8 mouse cellular contexts compared by ENCODE assay signal in genomic region chr13:20299424-20299823, GRCm38 (mm10).
DNase-seq lines count a peak whose midpoint lies in the region; ATAC-seq and TF ChIP-seq lines count a peak whose summit lies in the region.

No protein-coding gene starts in this region.

- no peaks in the 10 kb centered on the region for H3K36me3 ChIP-seq in forebrain, embryonic 11.5 days (ENCODE audit: control insufficient read depth, insufficient read depth, low read length)
- H3K36me3 ChIP-seq in forebrain, embryonic 10.5 days (replicated peaks) = no peaks in the 10 kb centered on the region
- no peaks in the 10 kb centered on the region for H3K36me3 ChIP-seq in thymus, adult 2 months (ENCODE audit: control insufficient read depth, insufficient read depth, low read length)
- no peaks in the 10 kb centered on the region for H3K36me3 ChIP-seq in forebrain, embryonic 15.5 days

- no peaks in the 10 kb centered on the region for H3K4me1 ChIP-seq in forebrain, embryonic 11.5 days (replicated peaks; ENCODE audit: control insufficient read depth, insufficient read depth, low read length)
- H3K4me1 ChIP-seq in forebrain, embryonic 10.5 days = no peaks in the 10 kb centered on the region
- H3K4me1 ChIP-seq in thymus, adult 2 months (replicated peaks; ENCODE audit: control insufficient read depth, insufficient read depth, low read length) = no peaks in the 10 kb centered on the region
- no peaks in the 10 kb centered on the region for H3K4me1 ChIP-seq in forebrain, embryonic 15.5 days

- 0 out of 2 replicates have a peak, but pooled peaks have one; percentile 53 for ATAC-seq in forebrain, embryonic 11.5 days (replicated peaks; ENCODE audit: low FRiP score)
- peak; percentile 73 for ATAC-seq in forebrain, embryonic 15.5 days (replicated peaks)

- H3K9ac ChIP-seq in forebrain, embryonic 11.5 days (ENCODE audit: low read length) = no peak overlapping the region
- H3K9ac ChIP-seq in forebrain, embryonic 15.5 days (replicated peaks) = no peak overlapping the region

- no peaks in the 10 kb centered on the region for H3K9me3 ChIP-seq in forebrain, embryonic 11.5 days (ENCODE audit: control insufficient read depth, low read length)
- H3K9me3 ChIP-seq in forebrain, embryonic 10.5 days = no peaks in the 10 kb centered on the region
- H3K9me3 ChIP-seq in forebrain, embryonic 15.5 days = no peaks in the 10 kb centered on the region

- TF ChIP-seq POLR2A in thymus, adult 2 months (IDR thresholded peaks at IDR 0.05; ENCODE audit: control insufficient read depth, extremely low read depth, insufficient read depth, low read length, poor library complexity) = no peak

- DNase-seq in forebrain, embryonic 11.5 days (ENCODE audit: low spot score) = no peak
- no peak for DNase-seq in forebrain, embryonic 10.5 days (ENCODE audit: extremely low spot score, low spot score)
- DNase-seq in thymus, adult 2 months = peak; percentile 10
- DNase-seq in thymus, postnatal 36 days = no peak
- peak; percentile 33 for DNase-seq in left cerebral cortex, postnatal 4 days
- peak; percentile 17 for DNase-seq in retina, postnatal 7 days (ENCODE audit: low read depth, low spot score)
- no peak for DNase-seq in urinary bladder, adult 18-20 months (ENCODE audit: low spot score in 2 of 2)

- intact Hi-C loops in left cerebral cortex, postnatal 4 days (cut with DNase I) = loop anchor here (5.0 kb wide), 2 partner anchors 738 to 753 kb away; no protein-coding TSS in a partner anchor

- TF ChIP-seq CTCF in thymus, adult 2 months (IDR thresholded peaks at IDR 0.05; ENCODE audit: borderline replicate concordance, control insufficient read depth, extremely low read depth, insufficient read depth, low read length, poor library complexity) = no peak

- H3K27me3 ChIP-seq in forebrain, embryonic 11.5 days (ENCODE audit: control insufficient read depth, insufficient read depth, low read length) = no peaks in the 10 kb centered on the region
- no peaks in the 10 kb centered on the region for H3K27me3 ChIP-seq in forebrain, embryonic 10.5 days (ENCODE audit: poor library complexity, severe bottlenecking)
- H3K27me3 ChIP-seq in thymus, adult 2 months (ENCODE audit: control insufficient read depth, insufficient read depth, low read length) = no peaks in the 10 kb centered on the region
- H3K27me3 ChIP-seq in forebrain, embryonic 15.5 days = no peaks in the 10 kb centered on the region

- no peak overlapping the region for H3K4me2 ChIP-seq in forebrain, embryonic 11.5 days (ENCODE audit: low read depth, low read length, severe bottlenecking)
- no peak overlapping the region for H3K4me2 ChIP-seq in forebrain, embryonic 15.5 days (replicated peaks)

- no peak overlapping the region for H3K4me3 ChIP-seq in forebrain, embryonic 11.5 days (ENCODE audit: low read depth, low read length)
- no peak overlapping the region for H3K4me3 ChIP-seq in forebrain, embryonic 10.5 days
- no peak overlapping the region for H3K4me3 ChIP-seq in thymus, adult 2 months (ENCODE audit: control insufficient read depth, insufficient read depth, low read length)
- H3K4me3 ChIP-seq in forebrain, embryonic 15.5 days = no peak overlapping the region

- 66% methylated on average over 3 of the region's 3 CpGs for WGBS in forebrain, embryonic 11.5 days
- WGBS in forebrain, embryonic 10.5 days = 66% methylated on average over 3 of the region's 3 CpGs
- 71% methylated on average over 3 of the region's 3 CpGs for WGBS in thymus, adult 2 months
- 61% methylated on average over 3 of the region's 3 CpGs for WGBS in forebrain, embryonic 15.5 days

- no peak overlapping the region for H3K27ac ChIP-seq in forebrain, embryonic 11.5 days (ENCODE audit: low read depth, low read length)
- no peak overlapping the region for H3K27ac ChIP-seq in forebrain, embryonic 10.5 days
- no peak overlapping the region for H3K27ac ChIP-seq in thymus, adult 2 months (ENCODE audit: control insufficient read depth, insufficient read depth, low read length)
- H3K27ac ChIP-seq in forebrain, embryonic 15.5 days (replicated peaks) = no peak overlapping the region

Comparison
In these comparisons a context has a peak if more than half of its experiments do, and no peak if none do; other contexts are left out.
1. DNase-seq: peak in thymus, adult 2 months (single experiment), left cerebral cortex, postnatal 4 days (single experiment) and retina, postnatal 7 days (single experiment); none in forebrain, embryonic 11.5 days (single experiment), forebrain, embryonic 10.5 days (single experiment), thymus, postnatal 36 days (0 of 2) and urinary bladder, adult 18-20 months (0 of 2).